Mouse (Mus musculus): Measurements from ENCODE around the gene Ppfia3.
"Not testable (repeated sequence)": the region's sequence is repeated elsewhere in the genome, so short reads cannot be mapped to it uniquely, and the experiment has no call there.

The Ppfia3 gene

DNA sequence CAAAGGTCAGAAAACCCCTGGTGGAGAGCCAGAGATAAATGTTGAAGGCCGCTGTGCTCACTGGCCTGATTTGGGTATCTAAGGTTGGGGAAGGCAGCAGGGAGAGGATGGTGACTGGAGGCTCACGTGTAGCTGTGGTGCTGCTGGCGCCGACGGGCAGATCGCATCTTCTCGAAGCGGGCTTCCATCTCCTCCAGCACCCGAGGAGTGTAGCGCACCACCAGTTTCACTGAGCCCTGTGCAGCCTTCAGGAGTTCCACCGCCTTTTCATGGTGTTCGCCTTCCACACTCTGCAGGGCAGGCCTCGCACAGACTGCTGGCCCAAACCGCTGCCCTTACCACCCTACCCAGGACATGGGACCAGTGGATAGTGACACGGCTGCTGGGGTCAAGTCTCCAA is 1.4 kb upstream of the Ppfia3 start:
- DNase-seq (ENCODE audit: low read depth, low spot score) = no peak
- Histone ChIP-seq H3K27me3 (ENCODE audit: control insufficient read depth, insufficient read depth, low read length, poor library complexity, severe bottlenecking) (no peaks in the 10 kb centered on the region), H3K36me3 (ENCODE audit: control insufficient read depth, insufficient read depth, low read length, poor library complexity, severe bottlenecking) (no peaks in the 10 kb centered on the region)

DNA sequence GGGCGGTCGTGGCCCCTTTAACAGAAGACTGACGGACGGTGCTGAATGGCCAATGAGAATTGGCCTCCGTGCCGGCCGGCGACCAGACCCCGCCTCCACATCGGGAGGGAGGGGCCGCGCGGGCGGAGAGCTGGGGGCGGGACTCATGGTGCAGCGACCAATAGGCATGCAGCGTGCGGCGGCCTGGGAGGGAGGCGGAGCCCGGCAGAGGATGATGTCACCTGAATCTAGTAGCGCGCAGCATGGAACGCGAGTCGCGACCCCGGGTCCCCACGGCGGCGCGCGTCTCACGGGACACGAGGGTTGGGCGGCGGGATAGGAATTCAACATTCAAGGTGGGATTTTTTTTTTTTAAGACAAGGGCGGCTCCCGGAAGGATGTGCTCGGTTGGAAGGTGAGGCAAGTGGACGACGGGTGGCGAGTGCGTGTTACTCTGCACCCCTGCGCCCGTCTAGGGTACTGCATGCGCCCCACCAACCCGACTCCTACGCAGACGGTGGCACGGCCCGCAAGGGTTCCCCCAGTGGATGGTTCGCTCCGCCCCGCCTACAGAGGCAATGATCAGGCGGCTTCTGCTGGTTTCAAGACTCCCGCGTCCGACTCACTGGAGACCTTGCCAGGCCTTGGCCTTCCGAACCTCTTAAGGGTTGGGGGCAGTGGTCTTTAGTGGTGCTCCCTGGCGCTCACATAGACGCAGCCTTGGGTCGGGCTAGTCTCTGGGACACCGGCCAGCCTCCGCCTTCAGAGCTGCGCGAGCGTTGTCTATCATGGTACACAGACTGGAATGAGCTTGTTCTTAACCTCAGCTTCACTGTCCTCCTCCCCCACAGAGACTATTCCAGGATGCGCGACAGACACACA is 431 bp upstream of the Ppfia3 start:
- Histone ChIP-seq H3K36me3 (ENCODE audit: control insufficient read depth, insufficient read depth, low read length, poor library complexity, severe bottlenecking) (no peaks in the 10 kb centered on the region), H3K27me3 (ENCODE audit: control insufficient read depth, insufficient read depth, low read length, poor library complexity, severe bottlenecking) (no peaks in the 10 kb centered on the region)
- peak; percentile 98 for DNase-seq (ENCODE audit: low read depth, low spot score)

DNA sequence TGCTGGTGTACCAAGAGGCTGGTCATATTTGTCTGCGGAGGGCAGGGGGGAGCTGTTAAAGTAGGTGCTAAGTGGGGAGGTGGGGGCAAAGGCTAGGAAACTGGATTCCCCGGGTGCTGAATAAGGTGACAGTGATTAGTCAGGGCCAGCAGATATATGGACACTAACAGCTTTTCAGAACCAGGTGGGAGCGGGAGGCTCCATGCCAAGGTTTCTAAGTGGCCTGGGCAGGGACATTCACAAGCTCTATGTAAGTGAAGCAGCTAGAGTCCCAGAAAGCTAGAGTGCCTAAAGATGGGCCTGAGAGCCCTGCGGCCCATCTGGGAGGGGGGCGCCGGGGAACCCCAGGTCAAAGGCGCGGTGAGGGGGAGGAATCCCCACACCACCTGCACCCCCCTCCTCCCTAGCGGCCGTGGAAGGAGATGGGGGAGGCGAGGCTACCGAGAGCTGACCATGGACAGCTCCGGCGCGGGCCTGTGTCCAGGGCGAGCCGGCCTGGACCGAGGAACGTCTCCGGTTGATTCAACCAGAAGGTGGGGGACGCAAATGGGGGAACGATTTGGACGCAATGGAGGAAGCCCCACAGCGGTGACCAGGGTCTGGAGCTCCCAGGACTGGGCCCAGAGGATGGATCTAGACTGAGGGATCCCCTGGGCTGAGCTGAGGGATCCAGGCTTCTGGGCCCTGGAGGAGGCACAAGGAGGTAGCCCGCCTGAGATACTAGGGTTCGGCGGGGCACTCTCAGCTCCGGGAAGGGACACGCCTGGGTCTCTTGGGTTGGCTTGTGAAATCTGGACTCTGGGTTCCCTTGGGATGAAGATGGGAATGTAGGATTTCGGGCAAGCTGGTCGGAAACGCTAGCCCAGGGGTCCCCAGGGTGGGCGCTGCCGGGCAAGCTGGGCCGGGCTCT is 822 bp downstream of the Ppfia3 start:
- H3K36me3 ChIP-seq (ENCODE audit: control insufficient read depth, insufficient read depth, low read length, poor library complexity, severe bottlenecking) = no peaks in the 10 kb centered on the region
- H3K27me3 ChIP-seq (ENCODE audit: control insufficient read depth, insufficient read depth, low read length, poor library complexity, severe bottlenecking) = no peaks in the 10 kb centered on the region
- DNase-seq (ENCODE audit: low read depth, low spot score) = no peak

DNA sequence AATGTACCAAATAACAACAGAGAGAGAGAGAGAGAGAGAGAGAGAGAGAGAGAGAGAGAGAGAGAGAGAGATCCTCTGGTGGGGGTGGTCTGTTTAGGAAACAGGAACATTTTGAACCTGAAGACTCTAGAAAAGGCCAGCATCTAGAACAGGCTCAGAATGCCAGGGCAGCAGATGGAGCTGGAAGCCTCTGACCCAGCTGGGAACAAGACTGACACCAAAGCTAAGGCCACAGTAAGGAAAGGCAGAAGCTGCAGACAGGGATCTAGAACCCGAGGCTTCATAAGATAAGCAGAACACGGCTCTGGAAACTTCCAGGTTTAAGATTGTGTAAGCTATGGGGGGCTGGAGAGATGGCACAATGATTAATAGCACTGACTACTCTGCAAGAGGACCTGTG is 2.8 kb downstream of the Ppfia3 start:
- no peak for DNase-seq (ENCODE audit: low read depth, low spot score)
- no peaks in the 10 kb centered on the region for H3K36me3 ChIP-seq (ENCODE audit: control insufficient read depth, insufficient read depth, low read length, poor library complexity, severe bottlenecking)
- no peaks in the 10 kb centered on the region for H3K27me3 ChIP-seq (ENCODE audit: control insufficient read depth, insufficient read depth, low read length, poor library complexity, severe bottlenecking)

DNA sequence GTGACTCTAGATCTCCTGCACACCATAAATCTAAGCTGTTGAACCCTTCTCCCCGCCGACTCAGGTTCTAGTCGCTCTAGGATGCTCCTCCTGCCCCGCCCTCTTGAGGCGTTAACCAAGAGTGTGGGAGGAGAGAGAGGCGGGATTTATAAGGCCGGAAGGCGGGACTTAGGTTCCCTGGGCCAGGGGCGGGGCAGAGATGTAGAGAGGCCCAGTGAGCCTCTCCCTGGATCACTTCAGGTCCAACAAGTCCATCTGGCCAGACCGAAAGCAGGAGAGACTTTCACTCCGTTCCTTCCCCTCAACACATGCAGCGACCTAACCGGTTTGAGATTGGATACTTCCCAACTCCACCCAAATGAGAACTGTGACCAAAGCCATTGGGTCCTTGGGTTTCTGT is 4.0 kb downstream of the Ppfia3 start:
- DNase-seq (ENCODE audit: low read depth, low spot score) = peak; percentile 73
- Histone ChIP-seq H3K27me3 (ENCODE audit: control insufficient read depth, insufficient read depth, low read length, poor library complexity, severe bottlenecking) (no peaks in the 10 kb centered on the region), H3K36me3 (ENCODE audit: control insufficient read depth, insufficient read depth, low read length, poor library complexity, severe bottlenecking) (no peaks in the 10 kb centered on the region)

DNA sequence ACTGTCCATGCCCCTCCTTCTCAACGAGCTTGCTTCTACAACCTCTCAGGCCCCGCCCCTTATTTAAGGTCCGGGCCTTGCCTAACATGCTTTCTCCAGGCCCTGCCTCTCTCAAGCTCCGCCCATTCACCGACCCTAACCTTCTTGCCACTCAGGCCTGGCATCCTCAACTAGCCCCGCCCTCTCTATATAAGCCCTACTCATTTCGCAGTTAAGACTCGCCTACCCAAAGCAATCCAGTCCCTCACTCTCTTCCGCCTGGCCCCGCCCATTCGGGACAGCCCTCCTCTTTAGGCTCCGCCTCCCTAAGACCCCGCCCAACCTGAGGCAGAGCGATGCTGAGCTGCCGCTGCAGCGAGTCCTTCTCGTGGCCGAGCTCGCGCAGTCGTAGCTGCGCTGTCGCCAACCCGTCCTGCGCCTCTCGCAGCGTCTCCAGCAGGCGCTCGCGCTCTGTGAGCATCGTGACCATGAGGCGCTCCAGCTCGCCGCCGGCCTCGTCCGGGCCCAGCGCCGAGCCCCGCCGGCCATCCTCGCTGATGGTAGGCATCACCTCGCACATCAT is 5.5 kb downstream of the Ppfia3 start:
- no peaks in the 10 kb centered on the region for H3K27me3 ChIP-seq (ENCODE audit: control insufficient read depth, insufficient read depth, low read length, poor library complexity, severe bottlenecking)
- no peaks in the 10 kb centered on the region for H3K36me3 ChIP-seq (ENCODE audit: control insufficient read depth, insufficient read depth, low read length, poor library complexity, severe bottlenecking)
- peak; percentile 90 for DNase-seq (ENCODE audit: low read depth, low spot score)

DNA sequence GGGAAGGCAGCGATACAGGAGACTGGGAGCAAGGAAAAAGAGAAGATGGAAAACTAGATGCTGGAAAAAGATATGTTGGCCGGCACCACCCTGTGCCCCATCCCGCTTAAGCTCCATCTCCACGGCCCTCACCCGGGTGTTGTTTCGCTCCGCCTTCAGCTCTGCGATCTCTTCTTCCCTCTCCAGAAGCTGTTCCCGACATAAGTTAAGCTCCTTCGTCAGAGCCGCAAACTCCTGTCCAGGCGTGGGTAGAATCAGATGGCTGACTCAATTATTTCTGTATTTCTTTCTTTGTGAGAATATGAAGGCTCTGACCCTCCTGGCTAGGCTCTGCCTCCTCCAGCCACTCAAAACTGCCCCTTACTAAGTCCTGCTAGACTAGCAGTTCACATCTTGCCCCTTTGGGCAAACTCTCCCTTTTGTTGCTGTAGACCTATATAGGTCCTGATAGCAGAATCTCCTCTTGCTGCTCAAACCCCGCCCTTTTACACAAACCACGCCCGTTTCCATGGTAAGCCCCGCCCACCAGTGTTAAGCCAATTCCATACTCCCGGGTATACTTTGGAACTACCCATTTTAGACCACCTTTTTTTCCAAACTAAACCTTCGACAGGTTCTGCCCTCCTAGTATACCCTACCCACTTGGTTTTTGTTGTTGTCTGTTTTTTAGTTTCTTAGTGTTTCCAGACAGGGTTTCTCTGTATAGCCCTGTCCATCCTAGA is 6.3 kb downstream of the Ppfia3 start:
- DNase-seq (ENCODE audit: low read depth, low spot score) = no peak
- Histone ChIP-seq H3K36me3 (ENCODE audit: control insufficient read depth, insufficient read depth, low read length, poor library complexity, severe bottlenecking) (no peaks in the 10 kb centered on the region), H3K27me3 (ENCODE audit: control insufficient read depth, insufficient read depth, low read length, poor library complexity, severe bottlenecking) (no peaks in the 10 kb centered on the region)

DNA sequence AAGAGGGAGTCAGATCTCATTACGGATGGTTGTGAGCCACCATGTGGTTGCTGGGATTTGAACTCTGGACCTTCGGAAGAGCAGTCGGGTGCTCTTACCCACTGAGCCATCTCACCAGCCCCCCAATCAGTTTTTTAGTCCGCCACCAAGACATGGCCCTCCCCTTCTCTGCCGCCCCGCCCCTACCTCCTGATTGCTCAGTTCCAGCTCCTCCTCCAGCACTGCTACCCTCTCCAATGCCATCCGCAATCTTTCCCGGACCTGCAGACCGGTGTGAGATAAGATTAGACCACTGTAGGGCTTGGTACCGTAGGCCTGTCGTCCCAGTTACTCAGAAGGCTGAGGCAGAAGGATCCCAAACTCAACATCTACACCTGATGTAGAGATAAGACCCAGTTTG is 7.7 kb downstream of the Ppfia3 start:
- not testable (repeated sequence) for H3K27me3 ChIP-seq (ENCODE audit: control insufficient read depth, insufficient read depth, low read length, poor library complexity, severe bottlenecking); DNase-seq (ENCODE audit: low read depth, low spot score); H3K36me3 ChIP-seq (ENCODE audit: control insufficient read depth, insufficient read depth, low read length, poor library complexity, severe bottlenecking)

DNA sequence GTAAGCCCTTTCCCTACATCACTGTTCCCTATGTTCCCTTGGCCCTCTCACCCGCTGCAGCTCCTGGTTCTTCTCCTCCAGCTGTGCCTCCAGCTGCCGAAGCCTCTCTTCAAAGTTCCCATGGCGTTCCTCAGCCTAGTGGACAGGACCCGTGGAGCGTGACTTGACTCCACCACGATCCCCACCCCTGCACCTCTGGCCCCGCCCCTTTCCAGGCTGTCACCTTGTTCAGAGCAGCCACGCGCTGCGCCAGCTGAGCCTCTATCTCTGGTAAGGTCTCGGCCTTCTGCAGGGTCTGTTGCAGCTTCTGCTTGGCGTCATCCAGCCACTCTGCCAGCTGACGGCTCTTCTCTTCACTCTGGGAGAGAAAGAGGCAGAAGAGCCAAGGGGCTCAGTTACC is 10.7 kb downstream of the Ppfia3 start:
- no peak for DNase-seq (ENCODE audit: low read depth, low spot score)
- Histone ChIP-seq H3K27me3 (ENCODE audit: control insufficient read depth, insufficient read depth, low read length, poor library complexity, severe bottlenecking) (no peaks in the 10 kb centered on the region), H3K36me3 (ENCODE audit: control insufficient read depth, insufficient read depth, low read length, poor library complexity, severe bottlenecking) (no peaks in the 10 kb centered on the region)

DNA sequence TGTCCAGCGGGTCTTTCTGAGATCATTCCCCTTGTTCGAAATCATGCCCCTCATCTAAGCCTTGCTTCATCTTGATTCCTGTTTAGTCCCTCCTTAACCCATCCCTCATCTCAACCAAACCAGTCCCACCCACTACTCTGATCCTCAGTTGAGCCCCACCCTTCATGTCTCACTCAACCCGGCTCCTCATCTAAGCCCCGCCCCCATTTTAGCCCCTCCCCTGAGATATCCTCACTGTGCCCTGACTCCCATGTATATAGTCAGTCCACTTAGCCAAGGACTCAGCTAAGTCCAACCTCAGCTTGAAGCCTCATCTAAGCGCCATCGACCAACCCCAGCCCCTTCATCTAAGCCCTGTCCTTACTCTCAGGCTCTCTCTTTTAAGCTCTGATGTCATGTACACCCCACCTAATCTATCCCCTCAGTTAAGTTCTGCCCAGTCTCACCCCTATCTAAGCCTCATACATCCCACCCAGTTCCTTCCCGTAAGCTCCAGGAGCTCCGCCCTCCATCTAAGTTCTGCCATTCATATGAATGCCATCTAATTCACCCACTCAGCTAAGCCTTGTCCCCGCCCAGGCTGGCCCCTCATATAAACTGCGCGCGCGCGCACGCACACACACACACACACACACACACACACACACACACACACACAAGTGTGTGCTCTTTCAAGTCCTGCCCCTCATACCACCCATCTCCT is 11.3 kb downstream of the Ppfia3 start:
- no peaks in the 10 kb centered on the region for H3K27me3 ChIP-seq (ENCODE audit: control insufficient read depth, insufficient read depth, low read length, poor library complexity, severe bottlenecking)
- no peaks in the 10 kb centered on the region for H3K36me3 ChIP-seq (ENCODE audit: control insufficient read depth, insufficient read depth, low read length, poor library complexity, severe bottlenecking)
- no peak for DNase-seq (ENCODE audit: low read depth, low spot score)

DNA sequence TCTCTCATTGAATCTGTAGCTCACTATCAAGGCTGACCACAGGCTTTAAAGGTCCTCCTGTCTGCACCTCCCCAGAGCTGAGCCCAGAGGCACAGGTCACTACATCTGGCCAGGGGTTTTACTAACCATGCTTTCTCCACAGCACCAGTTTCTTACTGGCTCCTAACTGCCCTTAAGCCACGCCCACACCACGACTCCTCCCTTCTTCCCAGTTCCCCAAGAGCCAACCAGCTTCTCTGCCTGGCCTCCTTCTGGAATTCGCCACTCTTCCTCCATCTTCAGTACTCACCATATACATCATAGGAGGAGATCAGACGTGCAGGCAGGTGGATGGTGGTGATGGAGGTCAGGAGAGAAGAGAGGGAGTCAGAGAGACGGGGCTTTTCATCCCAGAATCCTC is 13.8 kb downstream of the Ppfia3 start:
- no peak for DNase-seq (ENCODE audit: low read depth, low spot score)
- Histone ChIP-seq H3K36me3 (ENCODE audit: control insufficient read depth, insufficient read depth, low read length, poor library complexity, severe bottlenecking) (no peaks in the 10 kb centered on the region), H3K27me3 (ENCODE audit: control insufficient read depth, insufficient read depth, low read length, poor library complexity, severe bottlenecking) (no peaks in the 10 kb centered on the region)

DNA sequence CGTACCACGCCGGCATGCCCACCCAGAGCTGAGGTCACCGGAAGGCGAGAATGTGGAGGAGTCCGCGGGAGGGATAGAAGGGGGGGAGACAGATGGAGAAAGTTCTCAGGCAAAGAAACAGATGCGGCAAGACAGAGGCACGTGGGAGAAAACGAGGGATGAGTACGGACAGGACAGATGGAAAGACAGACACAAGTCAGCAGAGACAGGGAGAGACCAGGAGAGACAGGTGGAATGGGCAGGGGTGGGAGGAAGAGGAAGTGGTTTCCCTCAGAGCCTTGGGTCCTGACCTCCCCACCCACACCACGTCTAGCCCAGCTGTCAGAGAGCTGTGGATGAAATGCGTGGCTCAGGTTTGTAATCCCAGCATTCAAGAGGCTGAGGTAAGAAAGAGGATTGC is 19.9 kb downstream of the Ppfia3 start:
- DNase-seq (ENCODE audit: low read depth, low spot score) = no peak
- Histone ChIP-seq H3K36me3 (ENCODE audit: control insufficient read depth, insufficient read depth, low read length, poor library complexity, severe bottlenecking) (no peaks in the 10 kb centered on the region), H3K27me3 (ENCODE audit: control insufficient read depth, insufficient read depth, low read length, poor library complexity, severe bottlenecking) (no peaks in the 10 kb centered on the region)

DNA sequence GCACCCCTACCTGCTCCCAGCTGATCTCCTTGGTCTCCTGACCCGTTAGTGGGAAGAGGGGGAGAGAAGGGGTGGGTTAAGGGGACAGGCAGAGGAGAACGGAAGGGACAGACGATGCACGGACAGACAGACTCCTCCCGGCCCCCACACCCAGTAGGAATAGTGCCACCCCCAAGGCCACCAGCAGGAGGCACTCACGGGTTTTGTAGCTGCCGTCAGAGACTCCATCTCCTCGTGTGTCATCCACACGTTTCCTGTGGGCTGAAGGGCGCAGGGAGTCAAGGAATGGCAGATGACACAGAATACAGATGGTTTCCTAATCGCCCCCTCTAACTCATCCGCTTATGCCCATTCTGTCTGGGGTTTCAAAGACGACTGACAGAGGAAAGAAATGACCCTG is 23.3 kb downstream of the Ppfia3 start:
- DNase-seq (ENCODE audit: low read depth, low spot score) = no peak

DNA sequence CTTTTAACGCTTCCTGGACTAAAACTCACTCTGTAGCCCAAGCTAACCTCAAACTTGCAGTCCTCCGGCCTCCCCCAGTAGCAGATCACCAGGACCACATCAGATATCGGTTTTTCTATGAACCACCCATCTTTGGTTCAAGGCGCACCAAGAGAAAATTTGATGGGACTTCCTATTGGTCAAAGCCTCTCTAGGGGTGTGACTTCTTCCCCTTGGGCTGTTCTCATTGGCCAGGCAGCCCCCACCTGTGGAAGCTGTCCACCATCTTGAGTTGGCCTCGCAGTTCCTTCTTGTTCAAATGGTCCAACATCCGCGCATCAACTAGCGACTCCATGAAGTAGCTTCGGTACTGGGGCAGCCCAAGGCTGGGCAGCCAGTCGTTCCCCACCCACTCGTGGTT is 24.7 kb downstream of the Ppfia3 start:
- DNase-seq (ENCODE audit: low read depth, low spot score) = no peak

More for the DNA sequence above, 23.3 kb downstream of the Ppfia3 start:
- H3K36me3 ChIP-seq (ENCODE audit: control insufficient read depth, insufficient read depth, low read length, poor library complexity, severe bottlenecking) = no peaks in the 10 kb centered on the region
- no peaks in the 10 kb centered on the region for H3K27me3 ChIP-seq (ENCODE audit: control insufficient read depth, insufficient read depth, low read length, poor library complexity, severe bottlenecking)

More for the DNA sequence above, 24.7 kb downstream of the Ppfia3 start:
- no peaks in the 10 kb centered on the region for H3K36me3 ChIP-seq (ENCODE audit: control insufficient read depth, insufficient read depth, low read length, poor library complexity, severe bottlenecking)
- no peaks in the 10 kb centered on the region for H3K27me3 ChIP-seq (ENCODE audit: control insufficient read depth, insufficient read depth, low read length, poor library complexity, severe bottlenecking)

Data from splenic B cell, adult 2 months (primary cell).